Mouse (Mus musculus) midbrain, embryonic 13.5 days (tissue): ENCODE results near the gene Elavl2. TPM values are rescaled to one million over a fixed set of nuclear protein-coding genes. Genes with fewer than 3 reads are reported as not detected.

Experiments
- ATAC-seq: fragments of 200-750 bp; cut with Nextera tagmentation; 2 replicates; pipeline ENCODE4 v1.8.0; 2017; ENCODE audit warnings: mild to moderate bottlenecking, moderate TSS enrichment, moderate library complexity
- H3K27ac ChIP-seq: fragments of 300-500 bp; sonication (generic); 2 replicates; pipeline ENCODE4 v1.5.1; 2015; ENCODE audit warnings: inconsistent platforms, mild to moderate bottlenecking, moderate library complexity
- H3K27me3 ChIP-seq: fragments of 300-500 bp; sonication (generic); 2 replicates; pipeline ENCODE4 v1.6.1; 2015; ENCODE audit warnings: mild to moderate bottlenecking, inconsistent platforms
- H3K36me3 ChIP-seq: fragments of 300-500 bp; sonication (generic); 2 replicates; pipeline ENCODE4 v1.6.1; 2015; ENCODE audit warnings: mild to moderate bottlenecking, inconsistent platforms
- H3K4me1 ChIP-seq: fragments of 300-500 bp; sonication (generic); replicated peaks from 2 replicates; pipeline ENCODE4 v1.6.1; 2015; ENCODE audit warnings: inconsistent platforms
- H3K4me2 ChIP-seq: fragments of 300-500 bp; sonication (generic); replicated peaks from 2 replicates; pipeline ENCODE4 v1.6.1; 2015; ENCODE audit warnings: moderate library complexity, mild to moderate bottlenecking, inconsistent platforms
- H3K4me3 ChIP-seq: fragments of 300-500 bp; sonication (generic); replicated peaks from 2 replicates; pipeline ENCODE4 v1.5.1; 2015; ENCODE audit warnings: mild to moderate bottlenecking, inconsistent platforms
- H3K9ac ChIP-seq: fragments of 300-500 bp; sonication (generic); replicated peaks from 2 replicates; pipeline ENCODE4 v1.6.1; 2015; ENCODE audit warnings: mild to moderate bottlenecking, inconsistent platforms
- H3K9me3 ChIP-seq: fragments of 300-500 bp; sonication (generic); 2 replicates; pipeline ENCODE4 v1.6.1; 2016; ENCODE audit warnings: mild to moderate bottlenecking, inconsistent platforms
- WGBS: fragments of 180-500 bp; shearing (Covaris S2); methylation state at CpG from one replicate; pipeline ENCODE4 v1.1.7; 2015; 5-methylcytosine and 5-hydroxymethylcytosine counted together
- polyA plus RNA-seq: library from polyadenylated mRNA; unstranded; fragments of >200 nt; fragmentation: Nextera tagmentation; extraction: Ambion mirVana; gene quantifications from 2 replicates; pipeline ENCODE4 v1.2.1, GENCODE M21; 2015

Elavl2 gene
- polyA plus RNA-seq: 128 and 135 TPM in 2 replicates

DNA sequence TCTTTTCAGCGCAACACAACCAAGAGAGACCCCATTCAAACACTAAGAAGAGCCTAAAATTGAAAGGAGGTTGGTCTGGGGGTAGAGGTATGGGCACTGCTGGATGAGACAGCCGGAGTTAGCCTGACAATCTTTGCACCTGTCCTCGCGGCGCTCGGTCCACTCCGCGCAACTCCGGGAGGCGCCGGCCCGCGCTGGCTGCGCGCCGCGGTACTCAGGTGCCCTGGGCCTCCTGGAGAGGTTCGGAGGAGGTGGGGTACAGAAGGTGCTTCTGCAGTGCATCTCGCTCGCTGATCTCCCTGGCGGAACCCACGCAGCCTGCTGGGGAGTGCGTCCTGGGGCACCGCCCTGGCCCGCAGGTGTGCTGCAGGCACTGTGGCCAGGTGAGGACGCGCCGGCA is at the start of gene Elavl2:
Elavl2 (minus strand) TSS at position 363 of the 400 bp plus-strand sequence.
- Histone ChIP-seq H3K9me3 (no peaks in the 10 kb centered on the region), H3K27ac (peak within 1 kb of the TSS; percentile 80), H3K27me3 (peaks cover 5% of the 10 kb centered on the region; the same call in 1 of the 2 replicates), H3K9ac (peak within 1 kb of the TSS; percentile 76), H3K36me3 (no peaks in the 10 kb centered on the region), H3K4me1 (peaks cover 12% of the 10 kb centered on the region; the same call in 1 of the 2 replicates), H3K4me2 (peak within 1 kb of the TSS; percentile 88), H3K4me3 (peak within 1 kb of the TSS; percentile 53)
- 2% methylated on average over 28 of the region's 28 CpGs for WGBS
- peak; percentile 73 for ATAC-seq

DNA sequence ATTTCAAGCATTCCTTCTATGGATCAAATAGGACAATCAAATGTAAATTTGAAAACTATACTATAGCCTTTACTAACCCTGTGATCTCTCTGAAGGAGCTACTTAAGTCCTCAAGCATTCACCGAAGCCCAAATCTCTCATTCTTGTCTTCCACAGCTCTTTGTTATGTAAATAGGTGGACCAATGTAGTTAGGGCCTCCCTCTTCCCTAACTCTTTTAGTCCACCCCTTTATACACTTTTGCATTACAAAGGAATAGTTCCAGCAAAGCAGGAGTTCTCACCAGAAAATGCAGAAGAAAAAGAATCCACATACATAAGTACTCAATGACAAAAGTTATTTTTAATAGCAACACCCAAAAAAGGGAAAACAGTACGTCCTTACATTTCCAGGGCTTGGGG is 47.3 kb upstream of the Elavl2 start:
- H3K4me3 ChIP-seq: no peak overlapping the region
- H3K36me3 ChIP-seq: no peaks in the 10 kb centered on the region
- no peaks in the 10 kb centered on the region for H3K27me3 ChIP-seq
- WGBS: 8% methylated on average over 2 of the region's 2 CpGs
- no peaks in the 10 kb centered on the region for H3K9me3 ChIP-seq
- H3K4me1 ChIP-seq: no peaks in the 10 kb centered on the region
- ATAC-seq: no peak
- no peak overlapping the region for H3K4me2 ChIP-seq
- H3K27ac ChIP-seq: no peak overlapping the region
- no peak overlapping the region for H3K9ac ChIP-seq

GRCm38 (mm10) chr4:91415582-91415981 is 15.0 kb upstream of the Elavl2 start:
- WGBS: 88% methylated on average over 1 of the region's 1 CpGs
- ATAC-seq: no peak

GRCm38 (mm10) chr4:91405047-91405446 is 4.5 kb upstream of the Elavl2 start:
- no peak overlapping the region for H3K9ac ChIP-seq
- no peak overlapping the region for H3K4me2 ChIP-seq
- peaks cover 4% of the 10 kb centered on the region; the same call in 1 of the 2 replicates for H3K4me1 ChIP-seq
- no peak for ATAC-seq
- H3K27ac ChIP-seq: no peak overlapping the region
- no peaks in the 10 kb centered on the region for H3K36me3 ChIP-seq
- 80% methylated on average over 3 of the region's 3 CpGs for WGBS
- peaks cover 5% of the 10 kb centered on the region; the same call in 1 of the 2 replicates for H3K27me3 ChIP-seq
- no peak overlapping the region for H3K4me3 ChIP-seq
- H3K9me3 ChIP-seq: no peaks in the 10 kb centered on the region

More at GRCm38 (mm10) chr4:91415582-91415981, 15.0 kb upstream of the Elavl2 start:
- no peaks in the 10 kb centered on the region for H3K9me3 ChIP-seq
- H3K27ac ChIP-seq: no peak overlapping the region
- H3K9ac ChIP-seq: no peak overlapping the region
- H3K4me3 ChIP-seq: no peak overlapping the region
- no peak overlapping the region for H3K4me2 ChIP-seq
- no peaks in the 10 kb centered on the region for H3K4me1 ChIP-seq
- no peaks in the 10 kb centered on the region for H3K27me3 ChIP-seq
- H3K36me3 ChIP-seq: no peaks in the 10 kb centered on the region

GRCm38 (mm10) chr4:91399510-91400196 is 932 bp downstream of the Elavl2 start:
- peak overlapping the region; percentile 76 for H3K9ac ChIP-seq
- H3K27ac ChIP-seq: peak overlapping the region; percentile 80
- peak overlapping the region; percentile 88 for H3K4me2 ChIP-seq
- H3K36me3 ChIP-seq: no peaks in the 10 kb centered on the region
- H3K4me1 ChIP-seq: peaks cover 12% of the 10 kb centered on the region; the same call in 1 of the 2 replicates
- no peaks in the 10 kb centered on the region for H3K9me3 ChIP-seq
- ATAC-seq: peak; percentile 95
- H3K27me3 ChIP-seq: peaks cover 5% of the 10 kb centered on the region; the same call in 1 of the 2 replicates
- peak overlapping the region; percentile 53 for H3K4me3 ChIP-seq
- 0% methylated on average over 17 of the region's 17 CpGs for WGBS

- no peak for ATAC-seq
- Histone ChIP-seq H3K36me3 (no peaks in the 10 kb centered on the region), H3K27ac (no peak overlapping the region), H3K9me3 (no peaks in the 10 kb centered on the region), H3K27me3 (no peaks in the 10 kb centered on the region), H3K4me2 (no peak overlapping the region), H3K9ac (no peak overlapping the region), H3K4me1 (0 out of 2 replicates have a peak, but pooled peaks cover 4% of the 10 kb centered on the region), H3K4me3 (no peak overlapping the region)
- 61% methylated on average over 5 of the region's 5 CpGs for WGBS
Measured at GRCm38 (mm10) chr4:91391987-91392598, 8.5 kb downstream of the Elavl2 start.

DNA sequence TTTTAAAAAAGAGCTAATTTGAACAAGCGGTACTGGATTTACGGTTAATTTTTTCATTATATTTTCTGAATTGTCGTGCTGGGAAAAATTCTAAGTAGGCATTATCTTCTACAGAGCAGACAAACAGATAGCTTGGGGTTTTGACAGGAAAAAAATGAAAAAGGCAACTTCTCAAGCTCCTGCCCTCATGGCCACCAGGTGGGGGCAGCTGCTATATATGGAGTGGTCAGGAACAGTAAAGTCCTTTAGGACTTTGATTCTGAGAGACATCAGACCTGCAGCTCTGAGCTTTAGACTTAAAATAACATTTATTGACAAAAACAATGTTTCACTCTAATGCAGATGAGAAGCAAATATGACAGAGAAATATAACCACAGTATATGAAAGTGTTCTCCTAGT is 12.9 kb downstream of the Elavl2 start:
- Histone ChIP-seq H3K36me3 (no peaks in the 10 kb centered on the region), H3K27ac (no peak overlapping the region), H3K27me3 (no peaks in the 10 kb centered on the region), H3K4me3 (no peak overlapping the region), H3K4me1 (0 out of 2 replicates have a peak, but pooled peaks cover 4% of the 10 kb centered on the region), H3K9ac (no peak overlapping the region), H3K9me3 (no peaks in the 10 kb centered on the region), H3K4me2 (no peak overlapping the region)
- WGBS: 91% methylated on average over 3 of the region's 3 CpGs
- no peak for ATAC-seq

GRCm38 (mm10) chr4:91381201-91381627 is 19.4 kb downstream of the Elavl2 start:
- peak; percentile 73 for ATAC-seq
- WGBS: 2% methylated on average over 13 of the region's 13 CpGs
- Histone ChIP-seq H3K9ac (peak overlapping the region; percentile 63), H3K4me3 (peak overlapping the region; percentile 44), H3K27ac (peak overlapping the region; percentile 83), H3K4me1 (peaks cover 31% of the 10 kb centered on the region), H3K4me2 (peak overlapping the region; percentile 77), H3K36me3 (no peaks in the 10 kb centered on the region), H3K27me3 (no peaks in the 10 kb centered on the region), H3K9me3 (no peaks in the 10 kb centered on the region)

DNA sequence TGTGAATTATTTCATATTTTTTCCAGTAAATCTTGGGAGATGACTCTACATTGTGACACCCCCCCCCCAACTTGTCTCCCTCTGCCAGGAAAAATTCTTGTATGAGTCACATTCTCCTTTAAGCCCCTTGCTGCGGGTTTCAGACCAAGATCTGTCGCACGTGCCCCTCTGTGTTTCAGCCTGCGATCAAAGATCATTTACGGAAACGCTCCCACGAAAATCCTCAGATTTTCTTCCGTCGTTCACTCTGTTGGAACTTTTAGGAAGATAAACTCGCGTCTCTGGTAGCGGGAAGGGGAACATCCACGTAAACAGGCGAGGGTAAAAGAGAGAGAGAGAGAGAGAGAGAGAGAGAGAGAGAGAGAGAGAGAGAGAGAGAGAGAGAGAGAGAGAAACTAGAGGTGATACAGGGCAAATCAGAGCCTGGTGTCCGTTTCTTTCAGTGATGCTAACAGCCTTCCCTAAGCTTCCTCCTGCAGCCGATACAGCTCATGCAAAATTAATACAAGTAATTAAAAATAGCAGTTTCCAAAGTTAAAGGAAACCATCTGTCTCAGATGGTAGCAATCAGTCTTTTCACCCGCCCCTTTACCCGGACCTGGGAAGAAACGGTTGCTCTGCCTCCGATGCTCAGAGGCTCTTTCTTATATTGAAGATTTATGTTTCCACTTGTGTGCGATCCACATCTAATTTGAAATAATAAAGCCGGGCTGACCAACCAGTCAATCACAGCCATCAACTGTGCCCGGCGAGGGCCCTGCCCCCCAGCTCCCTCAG is 20.1 kb downstream of the Elavl2 start:
- H3K4me3 ChIP-seq: peak overlapping the region; percentile 44
- H3K9me3 ChIP-seq: no peaks in the 10 kb centered on the region
- peak overlapping the region; percentile 77 for H3K4me2 ChIP-seq
- peak overlapping the region; percentile 83 for H3K27ac ChIP-seq
- no peaks in the 10 kb centered on the region for H3K27me3 ChIP-seq
- H3K4me1 ChIP-seq: peaks cover 31% of the 10 kb centered on the region
- H3K36me3 ChIP-seq: no peaks in the 10 kb centered on the region
- H3K9ac ChIP-seq: peak overlapping the region; percentile 63
- under 1% methylated on average over 24 of the region's 24 CpGs for WGBS
- ATAC-seq: no peak

- H3K27ac ChIP-seq: no peak overlapping the region
- under 1% methylated on average over 9 of the region's 9 CpGs for WGBS
Measured at GRCm38 (mm10) chr4:91379559-91379958, 21.0 kb downstream of the Elavl2 start.

DNA sequence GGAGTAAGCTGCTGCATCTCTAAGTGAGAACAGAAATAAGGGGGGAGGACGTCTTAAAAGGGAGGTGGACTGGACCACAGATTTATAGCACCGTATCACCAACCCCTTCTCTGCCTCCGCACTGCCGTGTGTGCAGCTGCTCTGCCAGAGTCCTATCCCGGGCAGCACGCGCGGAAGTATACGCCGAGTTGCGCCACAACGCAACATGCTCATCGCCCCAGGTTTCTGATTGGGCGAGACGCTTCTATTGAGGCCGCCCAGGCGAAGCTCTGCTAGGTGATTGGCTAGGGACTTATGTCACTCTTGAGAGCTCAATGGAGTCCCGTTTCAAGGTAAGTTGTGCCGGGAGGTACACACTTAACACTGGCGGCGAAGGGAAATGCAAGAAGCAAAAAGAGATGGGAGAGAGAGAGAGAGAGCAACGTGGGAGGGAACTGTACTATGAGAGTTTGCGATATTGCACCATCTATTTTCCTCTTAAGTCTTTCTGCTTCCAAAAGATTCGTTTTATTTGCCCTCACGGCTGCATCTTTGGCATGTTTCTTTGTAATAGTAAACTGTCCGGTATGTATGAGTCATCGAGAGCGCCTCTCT is 24.2 kb downstream of the Elavl2 start:
- Histone ChIP-seq H3K4me1 (peaks cover 45% of the 10 kb centered on the region), H3K9ac (peak overlapping the region; percentile 91), H3K36me3 (no peaks in the 10 kb centered on the region), H3K27me3 (no peaks in the 10 kb centered on the region), H3K4me3 (peak overlapping the region; percentile 63), H3K4me2 (peak overlapping the region; percentile 95), H3K27ac (peak overlapping the region; percentile 97), H3K9me3 (no peaks in the 10 kb centered on the region)
- ATAC-seq: peak; percentile 94
- WGBS: under 1% methylated on average over 28 of the region's 28 CpGs

More at GRCm38 (mm10) chr4:91379559-91379958, 21.0 kb downstream of the Elavl2 start:
- ATAC-seq: no peak
- Histone ChIP-seq H3K4me2 (peak overlapping the region; percentile 77), H3K4me3 (peak overlapping the region; percentile 1; the same call in 1 of the 2 replicates), H3K27me3 (no peaks in the 10 kb centered on the region), H3K9ac (no peak overlapping the region), H3K4me1 (peaks cover 31% of the 10 kb centered on the region), H3K36me3 (no peaks in the 10 kb centered on the region), H3K9me3 (no peaks in the 10 kb centered on the region)
